Mouse (Mus musculus): ENCODE measurements around the gene Exoc3l.
"Not testable (repeated sequence)": the region's sequence is repeated elsewhere in the genome, so short reads cannot be mapped to it uniquely, and the experiment has no call there.

Gene Exoc3l

GRCm38 (mm10) chr8:105291802-105292201, 4.1 kb downstream of the Exoc3l start:
- DNase-seq (ENCODE audit: low spot score) = not testable (repeated sequence)

GRCm38 (mm10) chr8:105291364-105291763, 4.5 kb downstream of the Exoc3l start:
- DNase-seq (ENCODE audit: low spot score) = peak; percentile 4

DNA sequence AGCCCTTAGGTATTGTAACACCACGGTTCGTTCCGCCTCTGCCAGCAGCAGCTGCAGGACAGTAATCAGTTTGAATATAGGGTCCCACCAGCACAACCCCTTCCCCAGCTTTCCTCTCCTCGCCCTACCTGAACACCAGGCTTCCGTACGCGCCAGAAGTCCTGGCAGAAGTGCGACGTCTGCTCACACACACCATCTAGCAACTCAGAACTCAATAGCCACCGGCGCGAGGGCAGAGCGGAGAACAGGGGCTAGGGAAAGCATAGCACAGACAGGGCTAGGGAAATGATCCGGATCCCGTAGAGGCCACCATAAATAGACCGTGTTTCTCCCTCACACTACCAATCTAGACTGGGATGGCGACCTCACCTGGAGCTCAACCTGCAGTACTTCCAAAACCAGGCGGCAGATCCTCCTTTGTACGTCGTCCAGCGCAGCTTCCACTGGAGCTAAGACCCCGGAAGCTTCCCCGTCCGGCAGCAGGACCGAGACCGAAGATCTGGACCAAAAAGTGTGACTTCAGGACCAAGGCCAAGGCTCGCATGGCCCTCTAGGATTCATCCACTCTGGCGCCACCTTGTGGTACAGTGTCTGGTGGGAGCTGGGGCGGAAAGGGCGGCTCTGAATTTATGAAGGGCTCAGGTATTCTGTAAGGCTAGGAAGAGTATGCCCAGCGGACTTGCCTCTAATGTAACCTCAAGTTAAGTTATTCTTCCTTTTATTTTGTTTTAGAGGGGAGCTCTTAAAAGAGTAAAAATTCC, 5.2 kb downstream of the Exoc3l start:
- peak; percentile 85 for DNase-seq (ENCODE audit: low spot score)

DNA sequence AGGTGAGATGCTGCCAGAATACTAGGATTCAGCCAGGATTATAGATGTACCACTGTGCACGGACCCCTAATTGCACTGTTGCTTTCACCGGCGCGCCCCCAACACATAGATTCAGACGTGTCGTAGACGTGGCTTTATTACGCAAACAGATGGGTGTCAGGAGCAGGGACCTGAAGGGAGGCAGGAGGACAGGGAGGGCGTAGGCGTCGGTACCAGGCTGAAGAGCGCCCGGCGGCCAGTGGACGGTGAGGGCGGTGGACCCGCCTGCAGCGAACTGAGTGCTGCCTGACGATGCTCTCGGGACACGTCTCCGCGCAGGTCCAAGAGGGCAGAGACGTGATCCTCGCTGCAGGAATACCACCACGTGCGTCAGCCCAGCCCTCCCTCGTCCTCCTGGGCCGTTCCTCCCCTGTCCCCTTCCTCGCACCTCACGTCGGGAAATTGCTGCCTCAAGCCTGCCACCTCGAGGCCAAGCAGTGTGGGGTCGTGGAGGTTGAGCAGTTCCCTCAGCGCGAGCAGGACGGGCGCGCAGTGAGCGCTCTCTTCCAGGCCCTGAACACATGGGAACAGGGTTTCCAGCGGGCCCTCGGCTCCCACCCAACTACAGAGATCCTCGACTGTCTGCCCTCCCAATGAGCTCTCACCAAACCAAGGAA, 6.0 kb downstream of the Exoc3l start, which contains the start of gene 4931428F04Rik:
Gene 4931428F04Rik, minus strand, starts transcription at position 60 of the 656 bp plus-strand sequence.
- peak; percentile 61 for DNase-seq (ENCODE audit: low spot score)

GRCm38 (mm10) chr8:105288958-105289732, 6.8 kb downstream of the Exoc3l start:
- peak; percentile 93 for DNase-seq (ENCODE audit: low spot score)

DNA sequence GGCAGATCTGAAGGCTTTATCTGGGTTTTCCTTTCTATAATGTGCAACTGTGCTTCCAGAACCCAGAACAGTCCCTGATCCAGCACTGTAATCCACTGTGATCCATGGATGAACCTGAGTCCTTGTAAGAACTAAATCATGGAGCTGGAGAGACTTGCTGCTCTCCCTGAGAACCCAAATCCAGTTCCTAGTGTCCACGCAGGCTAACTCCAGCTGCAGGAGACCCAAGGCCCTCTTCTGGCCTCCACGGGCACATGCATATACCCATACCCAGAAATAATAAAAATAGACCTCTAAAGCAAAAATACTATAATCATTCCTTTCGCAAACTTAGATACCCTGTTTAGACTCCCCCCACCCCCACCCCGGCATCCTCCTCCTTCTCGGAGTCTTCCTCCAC, 7.7 kb downstream of the Exoc3l start:
- peak; percentile 2 for DNase-seq (ENCODE audit: low spot score)

- DNase-seq (ENCODE audit: low spot score) = no peak
Observed at GRCm38 (mm10) chr8:105286907-105287306, 9.0 kb downstream of the Exoc3l start.

DNA sequence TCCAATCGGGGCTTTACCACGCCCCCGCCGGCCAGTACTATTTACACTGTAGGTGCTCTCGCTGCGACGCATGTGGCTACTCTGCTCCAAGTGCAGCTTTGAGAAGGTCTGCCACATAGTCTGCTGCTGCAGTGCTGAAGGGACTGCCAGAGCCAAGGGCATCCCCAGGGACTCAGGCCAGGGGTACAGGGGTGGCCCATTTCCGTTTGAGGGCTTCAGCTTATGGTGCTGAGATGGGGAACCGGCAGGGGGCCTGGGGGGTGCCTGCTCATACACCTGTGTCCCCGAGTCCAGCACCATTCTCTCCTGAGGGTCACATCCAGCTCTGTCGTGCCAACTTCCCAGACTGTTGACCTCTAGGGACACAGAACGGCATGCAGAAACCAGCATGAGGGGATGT, 10.4 kb downstream of the Exoc3l start:
- DNase-seq (ENCODE audit: low spot score) = no peak

GRCm38 (mm10) chr8:105283074-105283473, 12.8 kb downstream of the Exoc3l start:
- DNase-seq (ENCODE audit: low spot score) = peak; percentile 55

DNA sequence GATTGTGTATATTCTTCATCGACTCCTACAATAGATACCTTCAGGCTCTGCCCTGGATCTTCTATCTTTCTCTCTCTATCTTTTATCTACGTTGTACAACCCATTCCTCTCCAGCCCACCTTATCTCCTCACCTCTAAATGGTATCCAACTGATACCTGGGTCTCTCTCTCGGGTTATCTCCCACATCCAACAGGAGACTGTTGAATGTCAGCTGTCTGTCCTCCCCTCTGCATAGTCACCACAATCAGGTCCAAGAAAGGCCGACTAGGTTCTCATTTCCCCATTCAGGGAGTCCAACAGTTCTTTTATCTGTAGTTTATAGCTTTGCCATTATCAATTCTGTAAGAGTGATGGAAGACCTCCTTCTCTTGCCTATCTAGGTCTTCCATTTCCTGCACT, 13.7 kb downstream of the Exoc3l start:
- DNase-seq (ENCODE audit: low spot score) = no peak

- DNase-seq (ENCODE audit: low spot score) = no peak
Observed at GRCm38 (mm10) chr8:105281821-105282220, 14.1 kb downstream of the Exoc3l start.

DNA sequence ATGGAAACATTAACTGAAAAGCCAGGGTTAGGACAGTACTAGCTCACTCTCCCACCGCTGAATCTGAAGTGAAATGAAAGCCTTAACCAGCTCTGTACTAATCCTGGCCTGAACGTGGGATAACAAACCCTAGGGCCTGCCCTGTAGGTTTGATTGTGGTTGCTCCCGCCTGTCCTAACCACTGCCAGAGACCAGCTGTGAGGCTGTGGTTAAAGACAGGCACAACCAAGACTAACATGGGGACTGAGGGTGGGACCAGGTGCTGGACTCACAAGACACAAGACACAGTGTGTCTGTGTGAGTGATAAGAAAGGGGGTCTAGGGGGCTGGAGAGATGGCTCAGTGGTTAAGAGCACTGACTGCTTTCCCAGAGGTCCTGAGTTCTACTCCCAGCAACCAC, 15.3 kb downstream of the Exoc3l start:
- no peak for DNase-seq (ENCODE audit: low spot score)

DNA sequence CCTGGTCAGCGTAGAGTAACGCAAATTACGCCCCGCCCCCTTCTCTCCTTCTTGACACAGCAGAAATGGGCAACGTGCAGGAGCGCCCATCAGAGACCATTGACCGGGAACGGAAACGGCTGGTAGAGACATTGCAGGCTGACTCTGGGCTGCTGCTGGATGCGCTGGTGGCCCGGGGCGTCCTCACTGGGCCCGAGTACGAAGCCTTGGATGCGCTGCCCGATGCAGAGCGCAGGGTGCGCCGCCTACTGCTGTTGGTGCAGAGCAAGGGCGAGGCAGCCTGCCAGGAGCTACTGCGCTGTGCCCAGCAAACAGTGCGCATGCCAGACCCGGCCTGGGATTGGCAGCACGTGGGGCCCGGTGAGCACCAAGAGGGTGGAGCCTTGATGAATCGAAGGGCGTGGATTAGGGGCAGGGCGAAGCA, 17.0 kb downstream of the Exoc3l start:
- DNase-seq (ENCODE audit: low spot score) = peak; percentile 84

GRCm38 (mm10) chr8:105276292-105277120, 19.4 kb downstream of the Exoc3l start:
- DNase-seq (ENCODE audit: low spot score) = peak; percentile 52

- no peak for DNase-seq (ENCODE audit: low spot score)
Observed at GRCm38 (mm10) chr8:105275840-105276239, 20.1 kb downstream of the Exoc3l start, which contains the start of gene Nol3. Nol3 (plus strand) TSS chr8:105276140.

- no peak for DNase-seq (ENCODE audit: low spot score)
Observed at GRCm38 (mm10) chr8:105275387-105275786, 20.5 kb downstream of the Exoc3l start.

DNA sequence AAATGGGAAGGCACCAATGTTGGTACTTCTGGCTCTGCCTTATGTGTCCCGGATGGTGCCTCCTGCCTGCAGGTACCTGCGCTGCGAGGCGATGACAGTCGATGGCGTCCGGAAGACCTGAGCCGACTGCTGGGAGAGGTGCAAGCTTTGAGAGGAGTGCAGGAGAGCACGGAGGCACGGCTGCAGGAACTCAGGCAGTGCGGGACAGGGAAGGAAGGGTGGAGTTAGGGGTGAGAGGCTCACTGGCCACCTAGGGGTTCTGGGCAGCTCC, 25.1 kb downstream of the Exoc3l start:
- no peak for DNase-seq (ENCODE audit: low spot score)

- DNase-seq (ENCODE audit: low spot score) = no peak
Observed at GRCm38 (mm10) chr8:105270101-105270915, 25.6 kb downstream of the Exoc3l start.

GRCm38 (mm10) chr8:105269461-105269947, 26.4 kb downstream of the Exoc3l start, which contains the start of gene Hsf4:
Hsf4 (plus strand) TSS chr8:105269801.
- DNase-seq (ENCODE audit: low spot score) = peak; percentile 72

DNA sequence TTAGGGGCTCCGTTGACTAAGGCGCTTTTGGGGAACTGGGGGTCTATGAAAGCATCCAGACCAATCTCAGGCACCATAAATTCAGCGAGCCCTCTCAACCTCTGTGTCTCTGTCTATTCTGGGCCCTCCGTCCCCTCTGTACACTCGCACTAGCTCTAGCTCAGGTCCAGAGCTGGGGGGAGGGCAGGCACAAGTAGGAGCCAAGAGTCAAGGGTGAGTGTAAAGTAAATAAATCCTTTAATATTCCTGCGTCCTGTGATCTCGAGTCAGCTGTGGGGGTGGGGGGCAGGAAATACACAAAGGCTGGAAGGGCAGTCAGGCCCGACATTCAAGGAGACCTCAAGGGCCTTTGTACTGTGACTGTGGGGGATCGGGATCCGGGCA, 26.8 kb downstream of the Exoc3l start:
- DNase-seq (ENCODE audit: low spot score) = no peak
